Mouse (Mus musculus) kidney, adult 18-20 months (tissue): ENCODE results near the gene Wdr4.

Experiments
- DNase-seq: peaks from one replicate; pipeline ENCODE4 v3.0.0; 2021

Gene Wdr4

GRCm38 (mm10) chr17:31492416-31492815 is 27.4 kb downstream of the Wdr4 start:
- peak; percentile 75 for DNase-seq

DNA sequence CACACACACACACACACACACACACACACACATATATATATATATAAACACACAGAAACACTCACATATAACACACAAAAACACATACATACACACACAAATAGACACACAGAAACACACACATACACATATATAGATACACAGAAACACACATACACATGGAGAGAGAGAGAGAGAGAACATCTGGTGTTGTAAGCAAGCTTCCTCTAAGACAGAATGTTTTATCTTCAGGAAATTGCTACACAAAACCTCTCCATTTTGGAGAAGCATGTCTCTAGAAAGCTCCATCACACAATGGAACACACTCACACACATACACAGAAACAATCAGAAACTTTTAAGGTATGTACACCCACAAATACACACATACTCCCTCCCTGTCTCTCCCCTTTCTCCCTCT is 28.4 kb downstream of the Wdr4 start:
- no peak for DNase-seq

GRCm38 (mm10) chr17:31487433-31488060 is 32.2 kb downstream of the Wdr4 start:
- DNase-seq, result peak; percentile 36

GRCm38 (mm10) chr17:31486616-31487198 is 33.1 kb downstream of the Wdr4 start:
- no peak for DNase-seq

GRCm38 (mm10) chr17:31479108-31479844 is 40.5 kb downstream of the Wdr4 start:
- no peak for DNase-seq

- DNase-seq, result no peak
Measured at GRCm38 (mm10) chr17:31478606-31479005, 41.2 kb downstream of the Wdr4 start.

- DNase-seq, result no peak
Measured at GRCm38 (mm10) chr17:31474388-31474787, 45.4 kb downstream of the Wdr4 start.

- DNase-seq, result no peak
Measured at GRCm38 (mm10) chr17:31470766-31471418, 48.9 kb downstream of the Wdr4 start.

GRCm38 (mm10) chr17:31468496-31468895 is 51.3 kb downstream of the Wdr4 start:
- no peak for DNase-seq

DNA sequence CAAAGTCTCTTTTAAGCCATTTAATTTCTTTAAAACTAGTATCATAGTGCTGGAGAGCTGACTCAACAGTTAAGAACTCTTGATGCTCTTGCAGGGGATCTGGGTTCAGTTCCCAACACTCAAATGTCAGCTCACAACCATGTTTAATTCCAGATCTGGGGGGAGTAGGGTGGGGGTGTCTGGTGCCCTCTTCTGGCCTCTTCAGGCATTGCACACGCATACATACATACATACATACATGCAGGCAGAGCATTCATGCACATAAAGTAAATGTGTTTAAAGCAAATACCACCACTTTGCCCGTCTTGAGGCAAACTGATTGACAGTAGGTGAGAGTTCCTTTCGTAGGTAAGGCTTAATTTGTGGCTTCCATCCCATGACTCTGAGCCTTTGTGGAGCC is 52.9 kb downstream of the Wdr4 start:
- no peak for DNase-seq

GRCm38 (mm10) chr17:31462506-31462905 is 57.3 kb downstream of the Wdr4 start:
- no peak for DNase-seq

GRCm38 (mm10) chr17:31460416-31460815 is 59.4 kb downstream of the Wdr4 start:
- no peak for DNase-seq

DNA sequence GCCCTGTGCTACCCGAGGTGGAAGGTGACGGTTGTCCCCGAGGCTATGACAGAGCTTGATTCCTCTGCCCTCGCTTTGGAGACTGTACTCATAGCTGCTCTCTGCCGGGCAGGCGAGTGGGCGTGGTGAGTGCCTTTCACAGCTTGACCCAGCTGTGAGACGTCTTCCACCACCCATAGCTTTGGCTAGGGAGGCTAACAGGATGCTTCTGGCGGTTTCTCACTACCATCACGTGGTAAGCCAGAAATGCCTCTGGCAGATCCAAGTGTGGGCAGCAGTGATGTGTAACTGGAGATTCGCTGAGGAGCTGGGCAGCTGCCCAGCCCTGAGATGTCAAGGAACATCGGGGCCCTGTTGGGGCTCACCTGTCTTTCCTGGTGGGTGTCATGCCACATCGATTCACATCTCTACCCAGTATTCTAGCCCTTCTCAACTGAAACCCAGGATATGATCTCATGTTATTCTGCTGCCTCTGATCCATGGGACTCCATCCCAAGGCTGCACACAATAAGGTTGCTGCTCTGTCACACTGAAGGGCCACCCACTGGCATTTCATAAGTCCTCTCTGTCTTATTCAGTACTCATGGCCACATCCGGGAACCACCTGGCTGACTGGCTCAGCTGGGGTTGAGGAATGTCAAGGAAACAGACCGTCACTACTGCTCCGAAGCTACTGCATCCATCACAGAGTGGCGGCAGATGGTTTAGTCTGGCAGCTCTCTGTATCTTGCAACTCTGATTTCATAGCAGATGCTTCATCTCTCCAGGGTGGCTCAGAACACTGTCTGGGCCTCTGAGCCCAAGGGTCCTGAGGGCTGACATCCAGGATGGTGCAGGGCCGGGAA is 62.8 kb downstream of the Wdr4 start:
- no peak for DNase-seq

- no peak for DNase-seq
Measured at GRCm38 (mm10) chr17:31454056-31454455, 65.7 kb downstream of the Wdr4 start.

- no peak for DNase-seq
Measured at GRCm38 (mm10) chr17:31453476-31453875, 66.3 kb downstream of the Wdr4 start.

DNA sequence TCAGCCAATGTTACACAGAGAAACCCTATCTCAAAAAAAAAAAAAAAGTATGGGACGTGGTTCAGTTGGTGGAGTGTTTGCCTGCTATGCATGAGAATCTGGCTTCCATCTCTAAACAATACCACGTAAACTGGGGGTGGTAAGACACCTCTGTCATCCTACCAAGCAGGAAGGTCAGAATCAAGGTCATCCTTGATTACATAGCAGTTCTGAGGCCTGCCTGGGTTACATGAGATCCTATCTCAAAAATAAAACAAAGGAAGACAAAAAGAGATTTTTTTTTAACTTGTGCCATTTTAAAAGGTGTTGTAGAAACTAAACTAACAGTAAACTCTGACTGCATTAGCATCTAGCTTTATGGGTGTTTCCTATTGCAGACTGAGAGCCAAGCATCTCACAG is 67.0 kb downstream of the Wdr4 start:
- no peak for DNase-seq

DNA sequence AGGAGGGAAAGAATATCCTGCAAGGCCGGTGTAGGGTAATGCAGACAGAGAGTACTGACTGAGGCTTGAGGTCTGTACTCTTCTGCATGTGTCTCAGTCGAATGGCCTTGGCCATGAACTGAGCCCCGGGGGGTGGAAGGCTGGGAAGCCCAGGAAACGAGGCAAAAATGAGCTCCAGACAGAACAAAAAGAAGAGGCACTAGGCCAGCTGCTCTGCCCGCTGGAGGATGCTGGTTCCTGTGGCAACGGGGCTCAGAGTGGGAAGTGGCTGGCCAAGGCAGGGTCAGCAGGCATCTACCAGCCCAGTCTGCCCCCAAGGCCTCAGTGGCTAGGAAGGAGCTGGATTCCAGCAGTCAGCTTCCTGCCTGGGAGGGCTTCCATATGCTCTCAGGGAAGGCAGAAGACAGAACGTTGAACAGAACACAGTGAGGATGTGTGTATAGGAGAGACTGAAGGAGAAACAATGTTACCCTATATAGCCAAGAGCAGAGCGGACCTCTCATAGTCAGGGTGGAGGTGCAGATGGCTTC is 68.5 kb downstream of the Wdr4 start:
- no peak for DNase-seq

GRCm38 (mm10) chr17:31450206-31450605 is 69.6 kb downstream of the Wdr4 start:
- DNase-seq, result no peak

DNA sequence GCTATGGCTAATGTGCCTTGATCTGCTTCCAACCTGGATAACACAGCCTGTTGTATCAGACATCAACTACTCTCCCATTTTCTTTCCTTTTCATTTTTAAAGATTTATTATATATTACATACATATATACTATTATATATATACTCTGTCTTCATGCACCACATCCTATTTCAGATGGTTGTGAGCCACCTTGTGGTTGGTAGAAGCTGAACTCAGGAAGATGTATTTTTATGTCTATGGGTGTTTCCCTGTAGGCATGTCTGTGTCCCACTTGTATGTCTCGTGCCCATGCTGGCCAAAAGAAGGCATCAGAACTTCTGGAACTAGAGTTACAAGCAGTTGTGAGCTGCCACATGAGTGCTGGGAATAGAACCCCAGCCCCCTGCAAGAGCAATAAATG is 71.3 kb downstream of the Wdr4 start:
- DNase-seq, result no peak

- DNase-seq, result no peak
Measured at GRCm38 (mm10) chr17:31447766-31448165, 72.0 kb downstream of the Wdr4 start.

- peak; percentile 82 for DNase-seq
Measured at GRCm38 (mm10) chr17:31445061-31445731, 74.6 kb downstream of the Wdr4 start.
